Mouse (Mus musculus) cerebellum, adult 2 months (tissue): ENCODE data around the gene Proca1.

ENCODE experiments used
- CTCF ChIP-seq: fragments of 200-500 bp; IDR thresholded peaks from 2 replicates; pipeline ENCODE4 v1.5.1; 2011; ENCODE audit warnings: low read depth, mild to moderate bottlenecking, control low read depth, low read length, moderate library complexity, borderline replicate concordance; ENCODE audit not compliant: insufficient read depth
- POLR2A ChIP-seq: fragments of 200-500 bp; IDR thresholded peaks from 2 replicates; pipeline ENCODE4 v1.6.1; 2011; ENCODE audit warnings: low read length, control low read depth, borderline replicate concordance; ENCODE audit not compliant: insufficient read depth

DNA sequence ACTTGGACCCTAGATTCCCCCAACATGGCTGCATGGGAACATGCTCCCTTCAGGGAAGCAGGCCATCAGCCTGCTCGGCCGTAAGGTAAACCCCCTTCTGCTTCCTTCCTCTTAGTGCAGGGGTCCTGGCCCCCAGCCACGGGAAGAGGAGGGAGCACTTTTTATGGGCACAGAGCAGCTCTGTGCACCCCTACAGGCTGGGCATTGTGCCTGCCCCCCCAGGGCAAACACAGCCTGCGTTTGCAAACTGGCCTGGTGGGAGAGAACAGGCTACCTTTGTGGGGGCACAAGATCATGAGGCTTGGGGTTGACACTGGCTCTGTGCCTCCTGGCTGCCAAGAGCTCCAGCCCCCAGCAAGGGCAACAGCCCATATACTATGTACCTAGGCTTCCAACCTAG, 31.2 kb upstream of the Proca1 start:
- TF ChIP-seq CTCF (no peak), POLR2A (no peak)
